Mouse (Mus musculus): ENCODE measurements around the gene Ugt1a10.

- TF ChIP-seq POLR2A (IDR thresholded peaks at IDR 0.05; ENCODE audit: borderline replicate concordance, control insufficient read depth, low read depth, low read length) (no peak), CTCF (IDR thresholded peaks at IDR 0.05; ENCODE audit: control insufficient read depth, insufficient read depth, low read length) (no peak)
Measured at GRCm38 (mm10) chr1:88104667-88105430, 49.7 kb downstream of the Ugt1a10 start.

All from bone marrow, adult 2 months (tissue).